Mouse (Mus musculus) kidney, adult 9 months (tissue): Measurements from ENCODE around the gene Lingo1.

Source experiments
- DNase-seq: peaks from one replicate; pipeline ENCODE4 v3.0.0; 2022

Gene Lingo1

DNA sequence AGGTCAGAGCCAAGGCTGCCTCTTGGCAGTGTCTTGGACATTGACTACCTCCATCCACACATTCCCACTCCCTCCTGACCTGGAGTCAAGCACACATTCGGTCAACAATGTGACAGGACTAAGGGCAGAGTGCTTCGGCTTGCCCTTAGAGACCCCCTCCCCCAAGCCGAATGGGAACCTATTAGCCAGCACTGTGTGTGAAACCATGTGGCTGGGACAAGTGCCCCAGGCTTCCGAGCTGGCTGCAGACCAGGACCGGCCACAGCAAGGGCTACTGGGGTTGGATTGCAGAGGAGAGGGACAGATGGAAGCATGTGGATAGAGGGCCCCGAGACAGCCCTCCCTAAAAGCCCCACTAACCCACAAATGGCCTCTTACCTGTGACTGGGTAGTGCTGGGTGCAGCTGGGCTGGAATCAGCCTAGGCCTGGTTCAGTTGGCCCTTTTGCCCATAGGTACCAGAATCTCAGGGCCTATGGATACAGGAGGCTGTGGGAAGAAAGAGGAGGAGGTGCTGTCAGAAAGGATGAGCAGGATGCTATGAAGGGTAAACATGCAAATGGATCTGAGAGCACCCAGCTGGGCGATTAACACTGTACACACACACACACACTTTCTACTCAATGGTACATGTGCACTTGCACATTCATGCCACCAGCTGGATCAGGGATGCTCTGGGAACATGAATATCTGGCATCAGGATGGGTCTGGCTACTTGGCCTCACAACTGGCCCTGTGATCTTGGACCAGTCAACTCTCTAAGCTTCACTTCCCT is 20.9 kb downstream of the Lingo1 start:
- peak; percentile 40 for DNase-seq

DNA sequence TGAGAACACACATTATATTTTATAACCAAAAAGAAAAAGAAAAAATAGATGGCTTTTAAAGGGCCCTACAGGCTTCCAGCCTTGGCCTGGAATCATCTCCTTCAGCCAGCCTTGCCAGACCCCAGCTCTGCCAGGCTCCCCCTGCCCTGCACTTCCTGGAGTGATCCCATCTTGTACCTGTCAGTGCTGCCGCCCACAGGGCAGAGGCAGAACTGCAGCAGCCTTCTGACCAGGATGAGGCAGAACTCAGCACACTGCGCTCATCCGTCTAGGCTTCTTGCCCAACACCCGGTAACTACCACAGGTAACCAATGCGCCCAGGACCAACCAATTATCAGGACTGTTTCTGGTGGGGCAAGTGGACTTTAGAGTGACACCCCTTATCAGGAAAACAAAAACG is 22.0 kb downstream of the Lingo1 start:
- DNase-seq: peak; percentile 39

DNA sequence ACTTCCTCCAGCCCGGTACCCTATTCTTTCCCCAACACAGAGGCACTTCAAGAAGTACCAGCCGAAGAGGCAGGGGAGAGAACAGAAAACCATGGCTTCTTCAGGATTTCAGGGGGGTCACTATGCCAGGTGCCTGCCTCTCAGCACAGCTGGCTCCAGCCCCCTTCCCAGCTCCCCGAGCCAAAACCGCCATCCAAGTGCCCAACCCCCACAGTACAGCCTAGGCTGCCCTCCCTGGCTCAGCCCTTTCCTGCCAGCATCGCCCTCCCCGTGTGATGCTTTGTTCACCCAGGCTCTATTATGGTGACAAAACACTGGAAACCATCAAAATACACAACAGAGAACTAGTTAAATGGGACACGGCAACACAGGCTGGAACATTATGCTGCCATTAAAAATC is 22.6 kb downstream of the Lingo1 start:
- no peak for DNase-seq

DNA sequence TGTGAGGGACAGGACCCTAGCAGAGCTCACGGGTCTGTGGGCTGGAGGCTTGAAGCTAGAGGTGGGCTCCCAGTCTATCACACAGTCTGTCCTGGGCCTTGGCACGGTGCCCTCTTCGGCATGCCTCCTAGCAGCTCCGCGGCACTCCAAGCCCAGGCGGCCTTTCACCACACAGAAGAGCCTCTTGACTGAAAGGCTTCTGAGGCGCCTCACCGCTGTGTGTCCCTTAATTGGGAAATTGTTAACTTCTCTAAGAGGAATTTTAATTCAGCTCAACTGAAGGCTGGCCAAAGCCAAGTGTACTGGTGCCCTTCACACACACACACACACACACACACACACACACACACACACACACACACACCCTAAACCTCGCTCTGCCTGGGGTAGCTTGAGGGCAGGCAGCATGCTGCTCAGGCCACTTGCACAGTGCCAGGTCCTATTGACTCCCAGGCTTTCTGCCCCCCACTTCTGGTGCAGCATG is 28.6 kb downstream of the Lingo1 start:
- peak; percentile 19 for DNase-seq

DNA sequence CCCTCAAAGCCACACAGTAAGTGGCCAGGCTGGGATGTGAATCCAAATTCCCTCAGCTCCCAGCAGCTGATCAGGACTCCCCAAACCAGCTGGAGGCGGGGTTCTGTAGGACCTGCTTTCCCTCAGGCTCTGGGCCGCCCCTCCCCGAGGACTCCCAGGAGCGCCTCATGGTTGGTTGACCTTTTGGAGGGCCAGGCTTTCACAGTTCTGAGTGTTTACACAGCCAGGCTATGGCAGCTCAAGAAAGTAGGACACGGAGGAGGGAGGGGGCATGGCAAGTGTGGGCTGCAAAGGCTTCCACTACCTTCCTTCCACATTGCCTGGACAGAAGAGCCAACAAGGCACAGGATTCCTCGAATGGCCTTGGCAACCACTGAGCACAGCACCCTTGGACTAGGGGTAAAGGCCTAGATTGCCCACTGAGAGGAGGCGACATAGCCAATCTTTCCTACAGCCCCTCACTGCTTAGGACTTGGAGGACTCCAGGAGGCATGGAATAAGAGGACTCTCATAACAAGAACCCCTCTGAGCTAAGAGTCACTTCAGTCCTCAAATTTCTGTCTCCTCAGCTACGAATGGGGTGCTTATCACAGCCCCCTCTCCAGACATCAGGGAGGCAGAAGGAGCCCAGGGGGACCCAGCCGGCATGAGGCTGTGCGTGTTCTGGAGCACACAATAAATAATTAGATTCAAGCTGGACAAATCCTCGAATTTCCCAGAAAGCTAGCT is 29.5 kb downstream of the Lingo1 start:
- DNase-seq: no peak

DNA sequence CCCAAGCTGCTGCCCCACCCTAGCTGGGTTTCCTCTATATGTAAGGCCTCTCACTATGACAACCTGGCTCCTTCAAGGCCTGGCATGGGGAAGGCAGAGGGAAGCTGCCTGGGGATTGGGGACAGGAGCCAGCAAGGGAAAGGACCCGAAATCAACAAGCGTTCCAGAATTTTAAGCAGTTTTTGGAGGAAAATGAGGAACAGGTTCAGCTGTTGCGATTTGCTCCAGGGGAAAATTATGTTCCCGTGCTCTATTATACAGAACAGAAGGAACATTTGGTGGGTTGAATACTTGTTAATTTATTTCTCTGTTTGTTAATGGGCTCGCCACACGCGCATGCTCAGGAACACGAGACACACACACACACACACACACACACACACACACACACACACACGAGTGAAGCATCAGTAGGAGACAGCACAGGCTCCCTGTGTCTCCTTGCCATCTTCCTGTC is 34.1 kb downstream of the Lingo1 start:
- no peak for DNase-seq

DNA sequence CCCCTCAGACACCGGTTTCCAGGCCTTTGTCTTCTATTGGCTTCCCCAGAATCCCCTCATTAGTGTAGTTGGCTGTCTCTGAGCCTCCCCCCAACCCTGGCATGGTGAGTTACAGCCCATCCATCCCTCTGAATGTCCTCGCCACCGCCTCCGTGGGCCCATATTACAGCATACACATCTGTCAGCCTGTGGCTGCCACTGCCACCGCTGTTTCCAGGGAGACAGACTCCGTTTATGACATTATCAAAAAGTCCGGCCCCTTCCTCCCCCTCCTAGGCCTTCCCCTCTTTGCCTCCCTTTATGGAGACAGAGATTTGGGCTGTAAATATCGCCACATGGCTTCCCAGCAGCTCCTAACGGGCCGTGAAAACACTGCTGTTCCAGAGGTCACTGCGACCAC is 38.5 kb downstream of the Lingo1 start:
- DNase-seq: no peak

DNA sequence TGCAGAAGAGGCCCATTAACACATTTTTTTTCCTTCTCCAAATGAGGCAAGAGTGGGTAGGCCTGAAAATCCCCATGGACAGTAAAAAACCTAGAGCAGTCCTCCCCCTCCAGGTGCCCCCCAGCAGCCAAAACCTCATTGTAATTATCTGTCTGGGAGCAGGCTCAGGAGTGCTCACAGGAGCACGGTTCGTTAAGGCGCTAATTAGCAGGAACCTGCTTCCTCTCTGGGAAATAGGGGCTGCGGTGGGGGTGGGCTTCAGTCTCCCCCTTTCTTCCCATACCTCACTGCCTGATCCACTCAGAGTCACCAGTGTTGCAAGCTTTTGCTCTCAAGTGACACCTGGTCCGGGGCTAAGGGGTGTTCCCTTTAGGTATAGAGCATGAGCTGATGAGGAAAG is 41.1 kb downstream of the Lingo1 start:
- no peak for DNase-seq

DNA sequence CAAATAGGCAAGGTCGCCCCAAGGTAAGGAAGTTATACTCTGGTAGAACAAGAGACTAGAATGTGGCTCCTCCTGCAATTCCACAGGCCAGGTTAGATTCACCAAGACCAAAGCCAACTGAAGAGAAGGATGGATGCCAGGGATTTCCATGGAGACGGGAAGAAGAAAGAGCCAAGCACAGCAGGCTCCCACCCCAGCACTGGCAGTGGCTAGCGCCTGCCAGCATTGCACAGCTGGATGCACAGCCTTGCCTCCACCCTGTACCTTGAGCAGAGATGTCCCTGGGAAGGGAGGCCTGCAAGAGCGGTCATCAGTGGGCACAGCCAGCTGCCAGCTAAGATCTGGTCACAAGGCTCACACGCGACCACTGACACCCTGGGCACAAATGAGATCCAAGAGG is 42.9 kb downstream of the Lingo1 start:
- DNase-seq: no peak

DNA sequence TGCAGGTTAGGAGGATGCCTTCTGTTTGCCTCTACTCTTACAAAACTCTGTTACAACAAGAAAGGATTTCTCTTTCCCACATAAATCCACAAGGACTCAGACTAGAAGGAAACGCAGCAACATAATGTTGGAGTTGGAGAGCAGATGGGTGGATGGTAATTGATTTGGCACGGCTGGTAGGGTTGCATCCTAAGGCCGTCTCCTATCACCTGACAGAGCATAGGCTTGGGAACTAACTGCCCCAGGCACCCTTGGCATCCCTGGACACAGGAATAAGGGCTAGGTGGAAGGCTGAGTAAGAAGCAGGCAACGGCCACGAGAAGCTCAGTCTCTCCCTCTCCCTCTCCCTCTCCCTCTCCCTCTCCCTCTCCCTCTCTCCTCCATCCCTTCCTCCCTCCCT is 48.2 kb downstream of the Lingo1 start:
- no peak for DNase-seq

DNA sequence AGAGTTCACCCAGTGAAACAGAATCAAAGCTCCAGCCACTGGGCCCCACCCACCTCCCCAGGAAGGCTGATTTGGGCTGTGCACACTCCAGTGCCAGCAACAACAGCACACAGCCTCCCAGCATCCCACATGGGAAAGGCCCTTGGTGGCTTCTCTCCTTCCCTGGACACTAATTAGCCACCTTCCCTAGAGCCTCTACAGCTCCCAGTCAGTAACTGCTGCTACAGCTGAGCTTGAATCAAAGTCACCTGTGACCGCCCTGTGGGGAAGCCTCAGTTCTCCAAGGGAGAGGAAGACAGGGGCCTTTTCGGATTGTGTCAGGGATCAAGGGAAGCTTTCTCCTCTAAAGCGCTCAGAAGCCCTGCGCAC is 49.4 kb downstream of the Lingo1 start:
- no peak for DNase-seq

DNA sequence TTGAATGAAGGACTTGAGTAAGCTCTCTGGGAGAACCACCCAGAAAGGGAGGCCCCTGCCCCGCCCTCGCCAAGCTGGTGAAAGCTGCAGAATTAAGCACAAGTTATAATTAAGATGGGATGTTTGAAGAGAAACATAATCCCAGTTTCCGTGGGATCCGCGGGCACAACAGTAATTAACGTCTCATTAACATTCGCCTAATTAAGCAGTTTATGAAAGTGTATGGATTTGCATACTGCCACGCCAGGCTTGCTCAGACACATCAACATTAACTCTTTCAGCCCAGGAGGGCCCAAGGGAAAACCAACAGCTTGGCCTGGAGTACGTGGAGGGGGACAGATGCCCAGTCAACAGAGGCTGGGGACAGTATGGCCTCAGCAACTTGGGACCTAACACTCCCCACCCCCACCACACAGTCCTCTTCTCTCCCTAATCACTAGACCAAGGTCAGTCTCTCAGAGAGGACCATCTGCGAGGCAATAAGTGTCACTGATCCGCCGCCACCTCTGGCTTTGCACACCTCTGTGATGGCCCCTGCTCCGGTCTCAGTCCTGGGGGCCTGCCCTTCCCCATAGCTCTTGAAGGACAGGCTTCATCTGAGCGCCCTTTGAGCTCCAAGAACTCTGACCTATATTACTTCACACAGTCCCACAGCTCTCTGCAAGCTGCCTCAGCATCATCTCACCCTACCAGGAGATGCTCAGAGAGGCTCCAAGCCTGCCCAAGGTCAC is 49.9 kb downstream of the Lingo1 start:
- no peak for DNase-seq

DNA sequence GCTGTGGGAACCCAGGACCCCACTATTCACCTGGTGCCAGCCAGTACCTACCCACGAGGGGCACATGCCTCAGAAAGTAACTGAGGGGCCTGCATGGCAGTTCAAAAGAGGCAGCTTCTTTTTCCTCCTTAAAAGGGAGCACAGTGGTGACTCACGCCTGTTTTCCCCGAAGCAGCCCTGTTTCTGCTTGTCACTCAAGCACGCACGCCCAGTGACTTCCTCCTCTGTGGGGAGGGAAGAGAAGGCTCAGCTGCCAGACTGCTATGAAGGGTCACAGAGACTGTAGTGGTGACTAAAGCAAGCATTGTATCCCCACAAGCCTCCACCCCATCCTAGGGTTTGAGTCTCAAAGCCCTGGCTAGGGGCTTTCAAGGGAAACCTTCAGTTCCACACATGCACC is 51.9 kb downstream of the Lingo1 start:
- no peak for DNase-seq

DNA sequence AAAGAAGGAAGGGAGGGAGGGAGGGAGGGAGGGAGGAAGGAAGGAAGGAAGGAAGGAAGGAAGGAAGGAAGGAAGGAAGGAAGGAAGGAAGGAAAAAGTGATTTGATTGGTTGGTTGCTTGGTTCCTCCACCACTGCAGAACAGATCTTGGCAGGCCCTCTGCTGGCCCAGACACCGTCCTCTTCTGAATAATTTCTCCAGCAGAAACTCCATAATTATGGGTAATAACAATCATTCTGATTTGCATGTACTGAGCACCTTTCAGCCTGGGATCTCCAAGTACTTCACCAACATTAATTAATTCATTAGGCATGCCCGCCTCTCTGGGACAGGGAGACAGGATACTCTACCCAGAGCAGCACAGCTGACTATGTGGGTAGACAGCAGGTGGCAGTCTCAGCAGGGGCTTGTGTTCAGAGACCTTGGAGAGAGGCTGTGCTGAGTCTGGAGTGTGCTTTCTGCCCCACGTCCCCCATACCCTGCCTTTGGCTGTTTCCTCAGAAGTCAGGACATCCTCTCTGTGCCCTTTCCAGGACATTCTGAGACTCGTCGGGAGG is 57.0 kb downstream of the Lingo1 start:
- DNase-seq: no peak

DNA sequence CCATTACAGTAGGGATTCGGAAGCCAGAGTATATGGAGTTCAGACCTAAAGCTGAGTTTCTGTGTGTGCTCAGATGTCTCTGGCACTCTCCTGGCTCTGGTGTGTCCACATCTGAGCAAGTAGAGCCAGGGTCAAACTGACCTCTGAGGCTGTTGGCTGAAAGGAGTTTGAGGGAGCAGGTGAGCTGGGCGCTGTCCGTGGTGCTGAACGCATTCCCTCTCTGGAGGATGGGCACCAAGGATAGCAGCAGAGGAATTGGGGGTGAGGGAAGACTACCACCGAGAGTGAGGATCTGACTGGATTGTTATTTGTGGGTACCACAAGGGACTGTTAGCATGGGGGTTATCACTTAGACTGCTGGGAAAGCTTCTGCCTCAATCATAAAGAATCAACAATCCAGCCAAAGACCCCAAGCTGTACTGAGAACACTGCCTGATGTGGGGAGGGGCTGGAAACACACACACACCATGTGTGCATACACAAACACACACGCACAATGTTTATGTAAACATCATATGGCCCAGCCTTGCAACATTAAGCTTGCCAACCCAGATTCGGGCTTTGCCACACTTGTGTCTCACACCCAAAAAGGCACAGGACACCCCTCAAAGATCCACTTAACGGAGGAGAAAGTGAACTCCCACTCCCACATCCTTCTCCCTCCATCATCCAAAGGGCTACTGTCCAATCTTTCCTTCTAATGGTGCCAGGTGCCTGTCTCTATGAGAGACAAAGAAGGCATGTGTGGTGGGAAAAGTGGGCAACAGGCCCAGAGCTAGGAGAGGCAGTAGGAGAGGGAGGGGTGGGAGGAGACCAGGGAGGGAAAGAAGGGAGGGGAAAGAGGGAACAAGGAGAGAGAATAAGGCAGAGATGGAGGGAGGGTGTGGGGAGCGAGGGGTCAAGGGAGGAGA is 57.8 kb downstream of the Lingo1 start:
- DNase-seq: peak; percentile 42

DNA sequence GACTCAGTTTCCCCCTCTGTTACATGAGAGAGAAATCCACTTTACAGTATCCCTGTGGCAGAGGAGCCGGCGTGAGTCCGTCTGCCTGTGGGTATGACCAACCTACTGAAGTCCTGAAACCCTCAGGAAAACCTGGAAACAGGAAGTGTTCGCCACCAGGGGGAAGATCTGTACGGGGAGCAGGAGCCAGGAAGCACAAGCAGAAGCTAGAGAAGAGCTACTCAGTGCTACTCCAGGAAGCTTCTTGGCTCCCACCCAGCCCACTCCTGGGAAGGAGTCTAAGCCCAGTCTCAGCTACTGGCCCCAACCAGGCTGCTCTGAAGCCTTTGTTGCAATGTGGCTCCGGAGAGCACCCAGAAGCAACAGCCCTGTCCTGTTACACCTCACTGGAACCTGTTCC is 61.9 kb downstream of the Lingo1 start:
- DNase-seq: no peak

DNA sequence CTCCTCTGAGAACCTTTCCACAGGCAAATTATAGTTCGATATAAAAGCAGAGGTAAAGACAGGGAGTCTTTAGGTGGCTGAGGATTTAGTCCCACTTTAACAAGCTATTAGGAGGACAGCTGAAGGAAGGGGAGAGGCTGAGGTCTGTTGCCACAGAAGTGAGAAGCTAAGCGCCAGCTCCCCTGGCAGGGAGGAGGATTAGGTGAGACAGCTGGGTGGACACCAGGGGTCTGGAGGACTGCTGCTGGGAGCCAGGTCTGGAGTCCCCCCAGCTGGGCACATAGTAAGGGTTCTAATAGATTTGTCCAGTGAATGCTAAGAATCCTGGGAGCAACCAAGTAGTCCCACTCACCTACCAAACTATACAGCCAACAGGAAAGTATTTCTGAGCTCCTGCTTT is 65.3 kb downstream of the Lingo1 start:
- no peak for DNase-seq

DNA sequence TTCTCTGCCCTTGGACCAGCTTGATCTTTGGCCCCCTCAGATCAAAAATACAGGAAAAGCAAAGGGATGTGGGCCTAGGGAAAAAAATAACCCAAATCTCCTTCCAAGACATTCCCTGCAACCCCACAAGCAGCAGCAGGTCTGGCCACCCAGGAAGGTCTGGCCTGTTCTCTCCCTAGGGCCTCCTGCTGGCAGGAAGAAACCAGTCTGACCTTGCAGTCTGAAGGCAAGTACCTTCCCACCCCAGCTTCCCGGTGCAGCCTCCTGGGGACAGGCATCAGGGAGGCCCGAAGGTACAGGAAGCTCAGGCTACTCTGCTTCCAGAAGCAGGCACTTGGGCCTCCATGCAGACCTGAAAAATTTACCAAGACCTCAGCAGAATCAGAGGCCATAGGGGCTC is 67.1 kb downstream of the Lingo1 start:
- no peak for DNase-seq

DNA sequence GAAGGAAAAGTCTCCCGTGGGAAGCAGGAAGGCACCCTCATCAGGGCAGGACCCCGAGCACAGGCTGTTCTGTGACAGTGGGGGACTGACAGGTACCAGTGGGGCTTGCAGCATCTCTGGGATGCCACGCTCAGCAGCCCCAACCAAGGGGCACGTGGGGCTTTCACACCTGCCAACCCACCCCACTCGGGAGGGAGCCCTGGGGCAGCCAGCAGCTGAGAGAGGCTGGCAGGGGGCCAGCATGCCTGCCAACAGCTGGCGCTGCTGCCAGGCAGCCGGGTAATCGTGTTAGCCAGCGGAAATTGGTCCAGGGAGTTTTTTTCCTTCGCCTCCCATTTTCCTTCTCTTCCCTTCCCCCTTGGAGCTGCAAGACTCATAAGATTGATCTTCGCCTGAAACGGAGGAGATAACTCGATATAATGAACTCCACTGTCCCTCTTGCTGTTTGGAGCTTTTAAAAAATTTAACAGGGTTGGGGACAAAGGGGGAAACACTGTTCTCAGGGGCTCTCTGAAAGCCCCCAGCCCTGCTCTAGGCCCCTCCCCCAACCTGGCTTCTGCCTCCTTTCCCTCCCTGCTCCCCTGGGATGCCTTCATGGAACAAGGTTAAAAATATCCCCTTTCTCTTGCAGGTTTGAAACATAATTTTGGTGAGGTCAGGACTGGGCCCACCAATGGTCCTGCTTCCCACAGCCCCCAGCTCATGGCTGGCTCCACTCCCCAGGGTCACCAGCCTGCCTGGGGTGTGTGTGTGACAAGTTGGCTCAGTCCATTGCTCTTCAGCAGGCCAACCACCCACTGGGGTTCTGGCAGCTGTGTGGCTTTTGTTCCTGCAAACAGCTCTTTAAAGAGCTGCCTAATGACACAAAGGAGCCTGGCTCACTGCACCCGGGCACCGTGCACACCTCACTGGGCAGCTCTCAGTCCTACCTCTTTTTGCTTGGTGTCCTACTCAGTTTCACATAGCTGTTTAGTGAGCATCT is 68.3 kb downstream of the Lingo1 start:
- peak; percentile 23 for DNase-seq

DNA sequence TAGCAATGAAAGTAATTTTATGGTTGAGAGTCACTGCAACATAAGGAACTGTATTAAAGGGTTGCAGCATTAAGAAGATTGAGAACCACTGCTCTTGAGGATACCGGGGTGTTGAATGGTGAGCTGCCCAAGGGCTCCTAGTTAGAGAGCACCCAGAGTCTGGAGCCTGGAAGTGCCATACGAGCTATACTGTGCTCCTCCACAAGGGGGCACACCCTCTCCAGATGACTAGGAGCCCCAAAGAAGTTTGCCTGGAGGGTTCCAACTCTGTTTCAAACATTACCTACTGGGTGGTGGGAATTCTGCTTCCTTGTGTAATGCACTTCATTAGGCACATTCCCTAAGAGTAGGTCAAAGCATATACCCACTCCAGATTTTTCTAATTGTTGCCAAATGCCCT is 70.5 kb downstream of the Lingo1 start:
- DNase-seq: peak; percentile 59
